Mouse (Mus musculus): ENCODE data around the gene Afg1l. TPM values are rescaled to one million over a fixed set of nuclear protein-coding genes. Genes with fewer than 3 reads are reported as not detected.

Afg1l gene
- total and polyA plus RNA-seq, 2 experiments from 2014 or later: 7.9 to 8.1 TPM

DNA sequence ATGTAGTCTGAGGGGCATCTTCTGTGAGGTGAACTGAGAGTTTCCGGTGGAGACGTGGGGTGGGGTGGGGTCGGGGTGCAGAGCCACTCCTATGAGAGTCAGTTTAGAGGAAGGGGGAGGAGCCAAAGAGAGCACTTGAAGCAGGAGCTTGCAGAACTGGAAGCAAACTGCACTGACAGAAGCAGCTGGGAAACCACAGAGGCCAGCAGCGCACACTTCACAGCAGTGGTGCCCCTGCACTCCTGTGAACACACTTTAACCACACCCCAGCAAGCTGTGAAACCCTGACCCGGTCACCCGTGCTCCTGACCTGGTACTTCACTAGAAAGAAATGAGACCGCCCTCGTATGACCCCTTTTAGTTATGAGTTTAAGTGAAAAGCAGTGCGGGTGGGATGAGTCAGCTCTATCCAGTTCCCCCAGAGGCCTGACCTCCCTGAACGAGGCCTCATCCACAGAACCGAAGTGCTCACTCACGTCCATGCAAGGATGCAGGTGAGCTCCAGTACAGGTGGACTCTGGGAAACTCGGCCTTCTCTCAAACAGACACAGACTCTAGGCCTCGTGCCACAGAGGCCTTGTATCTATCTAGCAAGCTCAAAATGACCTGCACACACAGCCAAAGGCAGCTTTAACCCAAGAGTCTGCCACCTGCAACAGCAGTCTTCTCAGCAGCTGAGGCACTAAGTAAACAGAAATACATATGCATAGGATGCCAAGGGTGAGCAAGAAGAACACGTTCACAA is 208.9 kb downstream of the Afg1l start:
- Histone ChIP-seq H3K36me3 (ENCODE audit: insufficient read depth, low read length) (peaks cover 8% of the 10 kb centered on the region), H3K27me3 (ENCODE audit: insufficient read depth, low read length) (no peaks in the 10 kb centered on the region), H3K4me3 (ENCODE audit: low read length) (no peak overlapping the region), H3K9me3 (ENCODE audit: low read length) (no peaks in the 10 kb centered on the region), H3K9ac (replicated peaks; ENCODE audit: low read length) (no peak overlapping the region), H3K4me2 (ENCODE audit: low read depth, low read length) (no peak overlapping the region), H3K27ac (no peak overlapping the region), H3K4me1 (ENCODE audit: insufficient read depth, low read length) (peaks cover 19% of the 10 kb centered on the region)
- DNase-seq (ENCODE audit: low spot score) (no peak), ATAC-seq (no peak)
- WGBS: 72% methylated on average over 15 of the region's 15 CpGs
- no peak for TF ChIP-seq CTCF (IDR thresholded peaks at IDR 0.05; ENCODE audit: low read depth)

DNA sequence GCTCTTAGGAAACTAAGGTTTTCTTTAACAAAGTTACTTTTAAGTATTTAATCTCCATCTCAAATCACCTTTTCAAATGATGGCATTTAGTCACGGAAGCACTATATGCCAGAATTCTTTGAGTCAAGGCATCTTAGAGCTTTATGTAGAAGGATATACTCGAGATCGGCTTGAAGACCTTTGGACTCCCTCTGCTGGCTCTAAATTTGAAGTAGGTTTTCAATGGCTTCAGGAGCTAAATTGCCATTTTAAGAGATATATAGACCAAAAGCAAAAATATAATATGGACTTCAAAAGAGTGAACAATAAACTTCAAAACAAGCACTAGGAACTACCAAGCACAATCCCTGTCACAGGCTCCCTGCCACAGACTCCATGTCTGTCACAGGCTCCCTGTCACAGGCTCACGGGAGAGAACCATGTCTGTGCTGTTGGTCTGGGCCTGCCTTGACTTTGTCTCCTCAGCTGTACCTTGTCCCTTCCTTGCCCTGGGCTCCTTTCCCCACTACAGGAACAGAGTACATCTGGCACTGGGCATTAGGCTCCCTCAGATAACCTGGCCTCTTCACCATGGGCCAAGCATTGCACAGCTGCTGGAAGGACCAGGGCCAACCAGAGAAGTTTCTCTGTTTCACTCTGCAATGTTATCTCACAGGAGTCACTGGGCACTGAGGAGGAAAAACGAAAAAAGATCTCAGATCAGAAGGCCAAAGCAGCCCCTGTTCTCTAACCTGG is 210.4 kb downstream of the Afg1l start:
- H3K36me3 ChIP-seq (ENCODE audit: insufficient read depth, low read length): peaks cover 8% of the 10 kb centered on the region
- no peak overlapping the region for H3K4me2 ChIP-seq (ENCODE audit: low read depth, low read length)
- WGBS: 75% methylated on average over 5 of the region's 5 CpGs
- H3K27me3 ChIP-seq (ENCODE audit: insufficient read depth, low read length): no peaks in the 10 kb centered on the region
- no peak overlapping the region for H3K9ac ChIP-seq (replicated peaks; ENCODE audit: low read length)
- no peaks in the 10 kb centered on the region for H3K9me3 ChIP-seq (ENCODE audit: low read length)
- TF ChIP-seq CTCF (IDR thresholded peaks at IDR 0.05; ENCODE audit: low read depth): peak; percentile 36; the same call in 1 of the 2 replicates
- H3K4me1 ChIP-seq (ENCODE audit: insufficient read depth, low read length): peaks cover 6% of the 10 kb centered on the region; the same call in 1 of the 2 replicates
- H3K4me3 ChIP-seq (ENCODE audit: low read length): no peak overlapping the region
- ATAC-seq (peak; percentile 29; the same call in 1 of the 2 replicates), DNase-seq (ENCODE audit: low spot score) (peak; percentile 44)
- H3K27ac ChIP-seq: no peak overlapping the region

DNA sequence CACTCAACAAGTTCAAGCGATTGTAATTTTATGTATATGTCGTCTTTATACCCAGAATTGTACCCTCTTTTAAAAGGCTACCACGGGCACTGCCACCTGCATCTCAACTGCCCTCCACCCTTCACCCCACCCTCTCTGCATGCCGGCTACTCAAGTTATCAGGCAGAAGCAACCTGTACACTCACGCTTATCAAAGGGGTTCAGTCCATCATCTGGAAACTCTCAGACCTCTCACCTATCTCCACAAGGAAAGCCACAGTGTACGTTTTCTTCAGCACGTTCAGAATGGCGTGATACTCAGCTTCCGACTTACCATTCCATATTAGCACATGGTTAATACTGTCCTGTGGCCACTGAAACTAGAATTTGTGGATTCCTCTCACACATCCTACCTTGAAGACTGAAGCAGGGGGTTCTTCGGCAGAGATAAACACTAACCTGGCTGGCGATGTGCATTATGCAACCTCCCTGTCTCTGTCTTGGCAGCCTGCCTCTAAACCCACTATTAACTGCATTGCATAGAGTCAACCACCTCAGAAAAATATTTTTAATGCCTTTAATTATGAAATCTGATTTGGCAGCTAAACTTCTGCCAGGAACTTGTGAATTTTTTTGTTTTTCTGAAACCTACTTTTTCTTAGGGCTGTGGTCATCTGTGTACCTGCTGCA is 213.2 kb downstream of the Afg1l start:
- ATAC-seq (no peak), DNase-seq (ENCODE audit: low spot score) (no peak)
- TF ChIP-seq CTCF (IDR thresholded peaks at IDR 0.05; ENCODE audit: low read depth): no peak
- no peak overlapping the region for H3K4me3 ChIP-seq (ENCODE audit: low read length)
- no peaks in the 10 kb centered on the region for H3K4me1 ChIP-seq (ENCODE audit: insufficient read depth, low read length)
- no peak overlapping the region for H3K9ac ChIP-seq (replicated peaks; ENCODE audit: low read length)
- no peaks in the 10 kb centered on the region for H3K9me3 ChIP-seq (ENCODE audit: low read length)
- no peaks in the 10 kb centered on the region for H3K27me3 ChIP-seq (ENCODE audit: insufficient read depth, low read length)
- peaks cover 8% of the 10 kb centered on the region for H3K36me3 ChIP-seq (ENCODE audit: insufficient read depth, low read length)
- H3K4me2 ChIP-seq (ENCODE audit: low read depth, low read length): no peak overlapping the region
- WGBS: 89% methylated on average over 11 of the region's 11 CpGs
- no peak overlapping the region for H3K27ac ChIP-seq

DNA sequence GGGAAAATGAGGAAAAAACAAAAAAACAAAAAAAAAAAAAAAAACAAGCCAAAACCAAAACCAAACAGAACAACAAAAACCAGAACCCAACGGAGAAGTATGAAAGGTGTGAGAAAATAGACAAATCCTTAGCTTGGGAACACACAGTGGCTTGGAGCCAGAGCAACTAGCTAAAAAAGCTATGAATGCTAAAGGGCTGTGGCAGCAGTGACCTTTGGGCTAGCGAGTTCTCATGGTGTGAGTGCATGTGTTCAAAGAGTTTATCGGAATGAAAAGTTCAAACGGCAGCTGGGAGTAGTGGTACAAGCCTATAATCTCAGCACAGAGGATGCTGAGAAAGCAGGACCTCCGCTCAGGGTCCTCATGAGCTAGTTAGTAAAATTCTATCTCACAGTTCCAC is 214.2 kb downstream of the Afg1l start:
- Histone ChIP-seq H3K27ac (no peak overlapping the region), H3K4me1 (ENCODE audit: insufficient read depth, low read length) (no peaks in the 10 kb centered on the region), H3K4me2 (ENCODE audit: low read depth, low read length) (no peak overlapping the region), H3K27me3 (ENCODE audit: insufficient read depth, low read length) (no peaks in the 10 kb centered on the region), H3K4me3 (ENCODE audit: low read length) (no peak overlapping the region), H3K36me3 (ENCODE audit: insufficient read depth, low read length) (peaks cover 8% of the 10 kb centered on the region), H3K9ac (replicated peaks; ENCODE audit: low read length) (no peak overlapping the region), H3K9me3 (ENCODE audit: low read length) (no peaks in the 10 kb centered on the region)
- 82% methylated on average over 5 of the region's 5 CpGs for WGBS
- ATAC-seq: no peak
- no peak for DNase-seq (ENCODE audit: low spot score)
- no peak for TF ChIP-seq CTCF (IDR thresholded peaks at IDR 0.05; ENCODE audit: low read depth)

DNA sequence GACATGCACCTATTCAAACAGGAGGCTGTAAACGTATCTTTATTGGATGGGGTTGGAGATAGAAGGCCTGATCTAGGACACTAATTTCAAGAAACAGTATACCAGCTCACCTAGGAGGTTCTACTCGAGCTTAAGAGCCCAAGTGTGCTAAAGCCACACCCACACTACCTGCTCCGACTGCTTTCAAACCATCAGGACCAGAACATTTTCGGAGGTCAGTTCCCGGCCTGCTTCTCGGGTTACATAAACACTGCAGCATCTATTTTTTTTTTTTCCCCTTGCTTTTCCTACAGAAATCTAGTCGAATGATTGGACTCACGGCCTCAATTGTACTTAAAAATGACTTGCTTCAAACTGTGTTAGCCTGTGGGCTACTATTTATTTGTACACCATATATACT is 214.7 kb downstream of the Afg1l start:
- Histone ChIP-seq H3K27me3 (ENCODE audit: insufficient read depth, low read length) (no peaks in the 10 kb centered on the region), H3K27ac (no peak overlapping the region), H3K4me3 (ENCODE audit: low read length) (no peak overlapping the region), H3K9me3 (ENCODE audit: low read length) (no peaks in the 10 kb centered on the region), H3K9ac (replicated peaks; ENCODE audit: low read length) (no peak overlapping the region), H3K4me1 (ENCODE audit: insufficient read depth, low read length) (no peaks in the 10 kb centered on the region), H3K4me2 (ENCODE audit: low read depth, low read length) (no peak overlapping the region), H3K36me3 (ENCODE audit: insufficient read depth, low read length) (peaks cover 8% of the 10 kb centered on the region)
- 89% methylated on average over 8 of the region's 8 CpGs for WGBS
- ATAC-seq (no peak), DNase-seq (ENCODE audit: low spot score) (no peak)
- no peak for TF ChIP-seq CTCF (IDR thresholded peaks at IDR 0.05; ENCODE audit: low read depth)

Other genes starting within 250 kb of the Afg1l start
- 54.7 and 59.2 TPM in 2 replicates for gene Foxo3, start 201.8 kb downstream of the Afg1l start, total RNA-seq (2014; rRNA removed)
- gene Foxo3, start 201.8 kb downstream of the Afg1l start, polyA plus RNA-seq (2015; fragmentation: Nextera tagmentation; extraction: Ambion mirVana): 8.4 and 8.6 TPM in 2 replicates
- gene Snx3, start 23.5 kb upstream of the Afg1l start, total RNA-seq (2014; rRNA removed): 129 and 134 TPM in 2 replicates
- 339 and 344 TPM in 2 replicates for gene Snx3, start 23.5 kb upstream of the Afg1l start, polyA plus RNA-seq (2015; fragmentation: Nextera tagmentation; extraction: Ambion mirVana)
- 0.10 TPM in 1 of 2 replicates, not detected in the other for gene Nr2e1, start 105.1 kb upstream of the Afg1l start, total RNA-seq (2014; rRNA removed)
- gene Nr2e1, start 105.1 kb upstream of the Afg1l start, polyA plus RNA-seq (2015; fragmentation: Nextera tagmentation; extraction: Ambion mirVana): not detected in 2 replicates
- 37.0 and 43.1 TPM in 2 replicates for gene Ostm1, start 105.3 kb upstream of the Afg1l start, total RNA-seq (2014; rRNA removed)
- 36.8 and 39.2 TPM in 2 replicates for gene Ostm1, start 105.3 kb upstream of the Afg1l start, polyA plus RNA-seq (2015; fragmentation: Nextera tagmentation; extraction: Ambion mirVana)

Measured in hindbrain, postnatal 0 days (tissue).